Mouse (Mus musculus) adrenal gland, postnatal 4 days (tissue): ENCODE results near the gene Zdbf2. TPM values are rescaled to one million over a fixed set of nuclear protein-coding genes. Genes with fewer than 3 reads are reported as not detected.

ENCODE experiments used
- DNase-seq, 2 experiments: peaks; one replicate each; pipeline ENCODE4 v3.0.0; 2021 to 2022; ENCODE audit warnings: low spot score in 2 of 2, mixed read lengths in 2 of 2
- long read RNA-seq, 2 experiments: library from polyadenylated mRNA; stranded (forward); transcript quantifications; one replicate each; pipeline ENCODE4 v2.0.0; 2021
- total RNA-seq, 2 experiments: library from RNA; stranded (reverse); gene quantifications; 2 replicates each; pipeline ENCODE4 v1.2.3; 2021

The Zdbf2 gene
- total RNA-seq = 10 to 100 TPM; 17.7 to 21.8 TPM
- long read RNA-seq, experiment 1, partial matches to known transcripts = 0 of 3 reads
- long read RNA-seq, experiment 1, other reads (novel, unspliced or antisense) = 3 of 3 reads
- long read RNA-seq, experiment 2, partial matches to known transcripts = 0 of 4 reads
- long read RNA-seq, experiment 2, other reads (novel, unspliced or antisense) = 4 of 4 reads

- no peak for DNase-seq
These were observed at the start of gene Zdbf2 for GRCm38 (mm10) chr1:63272741-63273338. Gene Zdbf2 (plus strand): TSS chr1:63273265.

- DNase-seq = no peak
These were observed 48.1 kb upstream of the Zdbf2 start for GRCm38 (mm10) chr1:63225009-63225408.

GRCm38 (mm10) chr1:63225890-63226289, 47.2 kb upstream of the Zdbf2 start:
- DNase-seq = no peak

GRCm38 (mm10) chr1:63227241-63227640, 45.8 kb upstream of the Zdbf2 start:
- DNase-seq = no peak

DNA sequence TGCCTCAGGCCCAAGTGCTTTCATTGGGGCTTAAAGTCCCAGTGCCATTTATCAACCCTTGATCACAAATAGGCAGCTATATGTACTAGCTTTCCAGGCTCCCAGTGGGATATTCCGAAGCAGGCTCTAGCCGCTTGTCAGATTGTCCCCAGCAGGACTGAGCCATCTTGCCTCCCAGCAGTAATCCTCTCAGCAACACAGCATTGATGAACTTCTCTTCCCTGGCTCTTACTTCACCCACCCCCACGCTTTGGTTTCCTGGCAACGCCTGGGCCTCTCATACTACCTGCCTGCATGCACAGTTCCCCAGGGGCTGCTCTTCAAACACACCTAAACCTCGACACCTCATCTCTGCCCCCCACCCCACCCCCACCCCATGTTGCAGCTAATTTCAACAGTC, 35.7 kb upstream of the Zdbf2 start:
- DNase-seq = no peak

- no peak for DNase-seq
These were observed 33.8 kb upstream of the Zdbf2 start for GRCm38 (mm10) chr1:63239305-63239704.

DNA sequence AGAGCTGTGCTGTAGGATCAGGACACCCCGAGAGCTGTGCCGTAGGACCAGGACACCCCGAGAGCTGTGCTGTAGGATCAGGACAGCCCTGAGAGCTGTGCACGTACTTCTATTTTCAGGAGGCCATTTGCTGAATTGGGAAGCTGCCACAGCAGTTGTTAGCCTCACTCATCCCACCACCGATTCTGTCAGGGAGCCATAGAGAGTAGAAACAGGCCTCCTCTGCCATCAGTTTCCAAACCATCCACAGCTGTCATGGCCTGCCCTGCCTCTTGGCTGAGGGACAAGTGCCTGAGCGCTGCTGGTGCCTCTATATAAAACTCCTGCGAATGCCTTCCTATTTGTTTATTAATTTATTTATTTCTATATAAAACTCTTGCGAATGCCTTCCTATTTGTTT, 33.3 kb upstream of the Zdbf2 start:
- no peak for DNase-seq

- DNase-seq = no peak
These were observed 29.2 kb upstream of the Zdbf2 start for GRCm38 (mm10) chr1:63243854-63244253.

GRCm38 (mm10) chr1:63246862-63247521, 26.1 kb upstream of the Zdbf2 start:
- DNase-seq = no peak

DNA sequence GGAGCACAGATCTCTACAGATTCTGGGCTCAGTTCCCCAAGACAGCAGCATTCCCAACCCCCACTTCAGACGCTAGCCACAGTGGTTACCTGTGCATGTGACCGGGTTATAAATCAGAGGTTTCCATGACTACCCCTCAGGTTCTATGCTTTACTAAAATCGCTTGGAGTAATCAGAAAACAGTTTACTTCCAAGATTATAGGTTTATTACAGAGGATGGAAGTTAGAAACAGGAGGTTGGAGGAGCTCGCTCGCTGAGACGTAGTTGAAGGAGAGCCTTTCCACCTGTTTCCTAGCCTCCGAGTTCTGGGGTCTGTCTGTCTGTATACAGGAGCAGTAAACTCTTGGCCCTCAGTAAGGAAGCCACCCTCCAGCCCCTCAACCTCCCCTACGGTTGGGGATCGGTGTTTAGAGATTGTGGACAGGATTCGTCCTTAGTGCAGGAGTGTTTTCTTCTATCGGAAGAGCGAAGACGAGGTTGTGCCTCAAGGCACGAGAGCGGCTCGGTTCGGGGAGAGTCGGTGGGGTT, 25.2 kb upstream of the Zdbf2 start:
- DNase-seq = no peak

- DNase-seq = no peak
These were observed 24.7 kb upstream of the Zdbf2 start for GRCm38 (mm10) chr1:63248360-63248851.

DNA sequence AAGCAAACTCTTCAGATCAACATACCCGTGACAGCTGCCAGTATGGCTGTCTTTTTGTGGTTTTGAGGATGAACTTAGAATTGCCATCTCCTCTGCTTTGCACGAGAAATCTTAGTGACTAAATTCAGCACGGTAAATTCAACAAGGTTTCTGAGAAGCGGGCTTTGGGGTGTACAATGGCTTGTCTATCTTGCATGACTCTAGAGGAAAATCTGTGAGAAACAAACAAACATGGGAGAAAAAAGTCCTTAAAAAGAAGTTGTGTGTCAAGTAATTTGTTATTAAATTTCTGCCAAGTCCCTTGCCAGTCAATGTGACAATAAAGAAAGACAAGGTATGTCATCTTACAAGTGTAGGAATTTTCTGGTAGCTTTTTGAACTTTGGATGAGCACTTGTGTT, 23.8 kb upstream of the Zdbf2 start:
- DNase-seq = no peak

DNA sequence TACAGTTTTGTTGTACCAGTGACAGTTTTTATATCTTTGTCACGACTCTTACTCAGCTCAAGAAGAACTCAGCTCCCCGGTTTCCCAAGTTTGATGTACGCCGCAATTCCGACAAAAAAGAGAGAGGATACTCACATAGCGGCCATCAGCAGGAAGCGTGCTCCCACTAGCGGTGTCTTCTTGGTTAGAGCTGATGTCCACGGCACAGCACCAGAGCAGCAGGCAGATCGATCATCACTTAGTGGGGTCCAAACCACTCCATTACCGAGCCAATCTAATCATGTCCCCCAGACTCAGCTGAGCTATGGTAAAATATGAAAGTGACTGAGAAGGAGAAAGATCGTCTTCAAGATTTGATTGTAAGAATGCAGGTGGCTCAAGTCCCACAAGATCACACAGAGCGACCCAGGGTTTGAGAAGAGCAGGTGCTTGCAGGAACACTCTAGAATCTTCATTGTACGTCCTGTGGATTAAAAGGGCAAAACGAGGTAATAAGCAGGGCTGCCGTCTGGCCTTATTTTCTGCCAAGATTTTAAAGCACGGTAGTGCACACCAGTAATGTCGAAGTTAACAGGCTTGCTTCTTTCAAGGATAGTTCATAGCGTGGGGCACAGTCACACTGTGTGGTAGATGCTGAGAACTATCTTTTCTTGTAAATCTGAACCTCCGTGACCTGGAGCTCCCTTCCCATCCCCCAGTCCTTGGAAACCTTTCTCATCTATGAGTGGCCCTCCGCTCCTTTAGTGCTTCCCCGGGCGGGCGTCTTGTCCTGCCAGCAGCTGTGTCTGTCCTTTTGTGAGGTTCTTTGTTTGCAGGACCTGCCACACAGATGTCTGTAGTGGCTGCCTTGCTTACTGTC, 20.5 kb upstream of the Zdbf2 start:
- no peak for DNase-seq

- DNase-seq = no peak
These were observed 19.8 kb upstream of the Zdbf2 start for GRCm38 (mm10) chr1:63253291-63253690.

DNA sequence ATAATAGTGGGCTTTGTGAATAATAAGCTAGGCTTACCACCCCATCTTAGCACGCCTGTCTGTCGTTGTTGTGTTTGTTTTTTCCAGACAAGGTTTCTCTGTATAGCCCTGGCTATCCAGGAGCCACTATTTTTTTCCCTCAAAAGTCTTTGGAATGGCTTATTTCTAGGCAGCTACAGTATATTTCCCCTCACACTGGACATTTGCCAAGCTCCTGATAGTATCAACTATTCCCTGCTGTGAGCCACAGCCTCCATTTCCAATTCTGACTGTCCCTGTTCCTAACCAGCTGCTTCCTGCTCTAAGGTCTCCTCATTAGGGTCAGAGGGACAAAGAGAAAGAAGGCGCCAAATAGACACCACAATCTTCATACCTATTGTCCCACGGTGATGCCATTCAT, 18.0 kb upstream of the Zdbf2 start:
- no peak for DNase-seq

DNA sequence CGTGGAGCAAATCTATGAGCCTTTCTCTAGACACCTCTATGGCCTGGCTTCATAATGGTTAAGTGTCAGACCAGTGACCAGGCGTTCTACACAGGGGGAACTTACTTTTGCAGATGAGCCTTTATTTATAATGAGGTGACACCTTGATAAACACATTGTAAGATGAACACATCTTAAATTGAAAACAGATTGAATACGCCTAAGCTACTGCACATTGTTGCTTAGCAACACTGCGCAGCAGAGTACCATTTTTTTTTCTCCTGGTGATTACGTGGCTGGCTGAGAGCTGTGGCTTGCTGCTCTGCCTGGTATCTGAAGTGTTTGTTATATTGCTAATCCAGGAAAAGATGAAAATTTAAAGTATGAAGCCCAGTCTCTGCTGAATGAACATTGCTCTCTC, 17.0 kb upstream of the Zdbf2 start:
- no peak for DNase-seq

DNA sequence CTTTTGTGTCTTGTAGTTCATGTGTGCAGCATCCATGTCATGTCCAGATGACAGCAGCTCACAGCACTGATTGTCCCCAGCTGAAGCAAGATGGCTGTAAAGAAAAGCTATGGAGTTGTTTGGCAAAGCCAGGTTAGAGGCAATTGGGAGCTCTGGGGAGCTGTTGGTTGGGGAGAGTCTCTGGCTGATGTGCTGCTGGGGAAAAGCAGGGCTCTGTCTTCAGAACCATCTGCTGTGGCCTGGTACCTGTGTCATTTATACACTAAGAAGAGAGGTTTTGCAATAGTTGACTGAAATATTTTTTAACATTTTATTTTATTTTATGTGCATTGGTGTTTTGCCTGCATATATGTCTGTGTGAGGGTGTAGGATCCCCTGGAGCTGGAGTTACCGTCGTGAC, 14.6 kb upstream of the Zdbf2 start:
- DNase-seq = no peak

GRCm38 (mm10) chr1:63259271-63259830, 13.7 kb upstream of the Zdbf2 start:
- no peak for DNase-seq

DNA sequence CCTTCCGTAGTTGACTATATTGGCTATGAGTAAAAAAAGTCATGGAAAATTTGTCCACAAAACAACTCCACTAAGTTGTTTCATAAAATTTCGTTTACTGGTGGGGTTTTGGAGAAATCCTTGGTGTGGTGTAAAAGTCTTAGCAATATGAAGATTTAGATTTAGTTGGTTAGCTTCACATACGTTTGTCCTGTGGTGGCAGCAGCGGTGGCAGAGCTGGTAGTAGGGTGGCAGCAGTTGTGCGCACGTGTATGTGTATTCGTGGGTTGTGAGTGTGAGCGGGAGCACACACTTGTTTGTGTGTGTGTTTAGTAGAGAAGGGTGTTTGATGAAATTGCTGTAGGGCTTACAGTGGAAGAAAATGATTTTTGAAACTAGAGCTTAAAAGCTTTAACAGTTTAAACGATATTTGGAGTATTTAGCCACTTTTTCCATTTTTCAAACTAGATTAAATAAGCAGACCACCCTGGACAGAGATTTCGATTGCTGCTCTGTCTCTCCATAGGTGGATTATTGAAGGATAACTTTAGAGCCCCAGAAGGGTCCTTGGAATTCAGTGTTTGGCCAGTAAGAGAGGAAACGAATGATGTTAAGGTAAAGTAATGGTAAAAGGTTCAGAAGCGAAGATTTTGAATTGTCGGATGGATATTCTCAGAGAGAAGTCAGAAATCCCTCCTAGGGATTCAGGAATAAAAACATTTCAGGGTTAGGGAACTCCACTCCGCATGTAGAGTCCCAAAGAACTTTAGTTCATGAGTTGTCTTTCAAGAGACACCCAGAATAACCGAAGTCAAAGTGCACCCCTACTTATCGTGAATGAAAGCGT, 12.9 kb upstream of the Zdbf2 start:
- no peak for DNase-seq

DNA sequence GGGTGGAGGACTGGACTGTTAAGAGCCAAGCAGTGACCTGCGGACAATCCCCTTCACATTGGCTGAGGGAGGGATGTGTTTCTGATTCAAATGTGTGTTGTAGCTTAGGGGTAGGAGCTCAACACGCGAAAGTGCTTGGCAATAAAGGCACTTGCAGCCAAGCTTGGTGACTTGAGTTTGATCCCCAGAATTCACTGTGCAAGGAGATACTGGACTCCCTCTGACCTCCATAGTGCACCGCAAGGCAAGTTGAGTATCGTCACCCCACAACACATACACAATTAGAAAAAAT, 12.4 kb upstream of the Zdbf2 start:
- no peak for DNase-seq
